Mouse (Mus musculus) layer of hippocampus, adult 11-12 months (tissue): ENCODE measurements at regions not wholly inside any gene's neighbourhood (a gene's known extent, or its start where the extent isn't known, plus 50 kb on each side); places are given as distances from the start of the nearest gene placed in this dataset.

ENCODE experiments used
- DNase-seq: peaks from one replicate; pipeline ENCODE4 v3.0.0; 2022; ENCODE audit warnings: low spot score

- no peak for DNase-seq
Observed at GRCm38 (mm10) chr11:57958233-57958632, 50.6 kb upstream of the Larp1 start.

DNA sequence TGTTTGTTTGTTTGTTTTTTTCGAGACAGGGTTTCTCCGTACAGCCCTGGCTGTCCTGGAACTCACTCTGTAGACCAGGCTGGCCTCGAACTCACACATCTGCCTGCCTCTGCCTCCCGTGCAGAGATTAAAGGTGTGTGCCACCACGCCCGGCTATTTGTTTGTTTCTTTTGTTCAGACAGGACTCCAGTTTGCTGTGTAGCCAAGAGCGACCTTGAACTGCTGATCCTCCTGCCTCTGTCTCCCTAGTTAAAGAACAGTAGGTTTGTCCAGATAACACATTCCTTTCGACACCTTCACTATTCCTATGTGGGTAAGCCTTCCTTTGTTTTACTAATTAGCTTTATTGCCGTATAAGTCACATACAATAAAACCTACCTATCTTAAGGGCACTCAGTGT is 52.0 kb upstream of the Larp1 start:
- no peak for DNase-seq

- DNase-seq, result no peak
Observed at GRCm38 (mm10) chr11:57956076-57956475, 52.8 kb upstream of the Larp1 start.

DNA sequence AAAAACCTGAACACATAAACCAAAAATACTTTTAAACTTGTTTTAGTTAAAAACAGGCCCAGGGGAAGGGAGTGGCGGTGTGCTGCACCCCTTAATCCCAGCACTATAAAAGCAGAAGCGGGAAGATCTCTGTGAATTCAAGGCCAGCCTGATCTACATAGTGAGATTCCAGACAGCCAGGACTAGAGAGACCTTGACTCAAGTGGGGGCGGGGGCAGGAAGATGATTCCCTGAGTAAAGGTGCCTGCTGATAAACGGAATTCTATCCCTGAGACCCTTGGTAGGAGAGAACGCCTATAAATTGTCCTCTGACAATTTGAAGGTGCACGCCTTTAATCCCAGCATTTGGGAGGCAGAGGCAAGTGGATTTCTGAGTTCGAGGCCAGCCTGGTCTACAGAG is 53.4 kb upstream of the Larp1 start:
- DNase-seq, result no peak

GRCm38 (mm10) chr11:57954510-57955184 is 54.2 kb upstream of the Larp1 start:
- DNase-seq, result no peak

DNA sequence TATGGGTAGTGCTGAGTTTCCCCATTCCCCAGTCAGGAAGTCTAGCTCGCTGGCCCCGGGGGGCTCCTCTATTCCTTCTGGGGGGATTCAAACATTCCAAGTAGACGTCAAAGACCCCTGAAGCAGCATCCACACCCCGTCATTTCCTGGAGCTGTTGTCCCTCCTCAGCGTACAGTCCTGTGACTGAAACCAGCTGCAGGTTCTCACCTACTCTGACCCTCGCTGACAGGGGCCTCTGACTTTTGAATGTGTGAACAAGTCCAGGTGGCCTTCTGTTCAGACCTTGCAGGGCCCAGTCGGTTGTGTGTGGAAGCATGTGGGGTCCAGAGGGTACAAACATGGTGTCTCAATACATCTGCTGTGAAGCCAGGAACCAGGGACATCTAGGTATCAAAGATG is 55.2 kb upstream of the Larp1 start:
- DNase-seq, result no peak

GRCm38 (mm10) chr11:57952619-57953018 is 56.2 kb upstream of the Larp1 start:
- DNase-seq, result no peak

- DNase-seq, result no peak
Observed at GRCm38 (mm10) chr11:57951541-57952326, 57.1 kb upstream of the Larp1 start.

DNA sequence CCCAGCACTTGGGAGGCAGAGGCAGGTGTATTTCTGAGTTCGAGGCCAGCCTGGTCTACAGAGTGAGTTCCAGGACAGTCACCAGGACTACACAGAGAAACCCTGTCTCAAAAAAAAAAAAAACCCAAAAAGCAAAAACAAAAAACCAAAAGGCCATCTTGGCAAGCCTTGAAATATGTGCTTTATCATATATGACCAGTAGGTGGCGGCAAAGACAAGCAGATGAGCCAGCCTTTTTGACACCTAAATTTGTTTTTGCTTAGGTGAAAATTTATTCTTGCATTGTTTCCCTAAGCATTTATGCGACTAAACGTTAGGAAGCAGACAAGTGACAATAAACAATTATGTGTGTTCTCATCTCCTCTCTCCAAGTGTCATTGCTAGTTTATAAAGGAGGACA is 57.9 kb upstream of the Larp1 start:
- peak; percentile 37 for DNase-seq

GRCm38 (mm10) chr11:57949067-57949466 is 59.8 kb upstream of the Larp1 start:
- no peak for DNase-seq

GRCm38 (mm10) chr11:57947347-57947746 is 61.5 kb upstream of the Larp1 start:
- no peak for DNase-seq

GRCm38 (mm10) chr11:57934391-57934850 is 74.4 kb upstream of the Larp1 start:
- peak; percentile 88 for DNase-seq

- no peak for DNase-seq
Observed at GRCm38 (mm10) chr11:57933065-57933464, 75.8 kb upstream of the Larp1 start.

GRCm38 (mm10) chr11:57929506-57929905 is 79.4 kb upstream of the Larp1 start:
- no peak for DNase-seq

DNA sequence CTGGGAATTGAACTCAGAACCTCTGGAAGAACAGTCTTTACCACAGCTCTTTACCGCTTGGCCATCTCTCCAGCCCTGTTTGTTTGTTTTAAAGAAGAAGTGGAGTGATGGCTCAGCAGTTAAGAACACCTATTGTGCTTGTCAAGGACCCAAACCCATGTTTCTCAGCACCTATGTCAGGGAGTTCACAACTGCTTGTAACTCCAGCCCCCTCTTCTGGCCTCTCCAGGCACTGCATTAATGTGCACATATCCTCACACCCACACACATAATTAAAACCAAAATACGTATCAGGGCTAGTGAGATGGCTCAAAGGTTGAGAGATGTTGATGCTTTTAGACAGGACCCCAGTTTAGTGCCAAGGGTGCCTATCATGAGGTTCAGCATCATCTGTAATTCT is 87.6 kb upstream of the Hand1 start:
- DNase-seq, result no peak

GRCm38 (mm10) chr11:57918447-57919059 is 85.9 kb upstream of the Hand1 start:
- DNase-seq, result no peak

- no peak for DNase-seq
Observed at GRCm38 (mm10) chr11:57917974-57918373, 85.4 kb upstream of the Hand1 start.

DNA sequence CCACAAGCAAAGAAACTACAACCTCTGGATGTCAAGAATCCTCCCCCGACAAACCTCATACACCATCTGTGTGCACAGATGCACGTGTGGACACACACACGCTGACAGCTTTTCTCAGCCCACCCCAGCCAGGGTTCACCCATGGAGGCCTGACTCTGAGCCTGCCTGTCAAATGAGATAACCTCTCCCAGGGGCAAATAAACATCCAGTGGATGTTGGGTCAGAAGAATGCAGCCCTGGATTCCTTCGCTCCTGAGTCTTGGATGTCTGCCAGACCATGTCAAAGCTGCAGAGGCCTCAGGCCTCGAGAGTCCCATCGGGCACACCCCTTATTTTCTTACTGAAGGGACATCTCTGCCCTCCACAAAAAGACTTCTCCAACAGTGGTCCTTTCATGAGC is 83.4 kb upstream of the Hand1 start:
- no peak for DNase-seq

- DNase-seq, result no peak
Observed at GRCm38 (mm10) chr11:57913801-57914560, 81.4 kb upstream of the Hand1 start.

GRCm38 (mm10) chr11:57913020-57913699 is 80.5 kb upstream of the Hand1 start:
- DNase-seq, result no peak

DNA sequence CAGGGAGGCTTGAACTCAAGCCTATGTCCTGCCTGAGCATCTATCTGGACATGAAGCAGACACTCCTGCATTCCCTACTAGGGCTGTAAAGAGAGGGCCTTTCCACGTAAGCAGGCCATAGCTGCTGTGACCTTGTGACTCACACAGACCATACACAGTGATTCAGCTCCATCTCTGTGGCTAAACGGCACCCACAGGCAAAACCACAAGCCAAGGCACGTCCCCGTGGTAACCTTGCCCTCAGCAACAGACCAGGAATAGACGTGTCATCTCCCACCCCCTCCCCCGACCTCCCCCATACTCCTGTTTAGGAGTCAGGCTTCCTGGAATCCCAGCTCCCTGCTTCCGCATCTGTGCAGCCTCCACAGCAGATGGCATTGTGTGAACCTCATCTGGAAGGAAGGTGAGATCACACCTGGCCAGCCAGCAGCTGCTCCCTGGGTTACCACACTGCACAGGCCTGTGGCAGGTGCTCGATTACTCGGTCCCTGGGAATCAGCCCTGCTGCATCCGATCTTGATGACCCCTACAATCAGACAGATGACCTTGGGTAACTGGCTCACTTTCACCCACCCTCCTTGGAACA is 79.2 kb upstream of the Hand1 start:
- no peak for DNase-seq
